Mouse (Mus musculus): ENCODE measurements at regions not wholly inside any gene's neighbourhood (a gene's known extent, or its start where the extent isn't known, plus 50 kb on each side); places are given as distances from the start of the nearest gene placed in this dataset.

DNA sequence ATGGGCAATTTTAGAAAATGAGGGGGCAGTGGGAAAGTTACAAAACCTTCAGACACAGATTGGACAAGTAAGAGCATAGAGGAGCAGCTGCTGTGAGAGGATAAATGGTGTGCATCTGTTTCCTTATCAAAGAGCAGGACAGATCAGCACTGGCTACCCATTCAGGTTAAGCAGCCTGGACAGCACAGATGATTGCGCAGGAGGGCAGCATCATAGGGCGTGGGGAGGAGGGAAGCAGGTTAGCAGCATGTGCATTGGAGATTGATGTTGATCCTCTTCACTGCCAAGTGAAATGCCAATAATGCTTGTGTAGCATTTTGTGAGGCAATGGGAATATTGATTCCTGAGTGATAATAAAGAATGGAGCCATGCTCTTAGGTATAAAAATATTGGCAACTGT lies 171.9 kb downstream of the Gm11232 start:
- no peaks in the 10 kb centered on the region for H3K4me1 ChIP-seq (ENCODE audit: control insufficient read depth in 1 of 2, insufficient read depth in 2 of 2, low read length in 2 of 2)
- no peak for DNase-seq (ENCODE audit: low read depth, low spot score)
- H3K4me3 ChIP-seq (ENCODE audit: control insufficient read depth in 1 of 2, insufficient read depth in 1 of 2, low read depth in 2 of 2, low read length in 2 of 2) = no peak overlapping the region
- H3K36me3 ChIP-seq (ENCODE audit: control insufficient read depth in 1 of 2, insufficient read depth in 2 of 2, low read length in 2 of 2) = no peaks in the 10 kb centered on the region
- no peak for TF ChIP-seq UBTF (IDR thresholded peaks at IDR 0.05; ENCODE audit: borderline replicate concordance, insufficient read depth, low read depth, low read length)
- TF ChIP-seq MAFK (IDR thresholded peaks at IDR 0.05; ENCODE audit: borderline replicate concordance, low read depth, low read length) = no peak
- TF ChIP-seq NRF1 (IDR thresholded peaks at IDR 0.05; ENCODE audit: insufficient read depth, low read depth, low read length, poor library complexity, severe bottlenecking) = no peak
- TF ChIP-seq NELFE (IDR thresholded peaks at IDR 0.05; ENCODE audit: low read depth, low read length) = no peak
- H3K9ac ChIP-seq (ENCODE audit: control insufficient read depth, low read depth, low read length, poor library complexity, severe bottlenecking) = no peak overlapping the region
- H3K27me3 ChIP-seq (ENCODE audit: control insufficient read depth in 1 of 2, insufficient read depth in 2 of 2, low read length in 2 of 2) = no peaks in the 10 kb centered on the region
- H3K27ac ChIP-seq (ENCODE audit: control insufficient read depth, low read depth, low read length) = no peak overlapping the region
- no peaks in the 10 kb centered on the region for H3K9me3 ChIP-seq (replicated peaks; ENCODE audit: insufficient read depth, low read length)
- H3K79me2 ChIP-seq (ENCODE audit: control insufficient read depth, insufficient read depth, low read length, poor library complexity) = no peaks in the 10 kb centered on the region

DNA sequence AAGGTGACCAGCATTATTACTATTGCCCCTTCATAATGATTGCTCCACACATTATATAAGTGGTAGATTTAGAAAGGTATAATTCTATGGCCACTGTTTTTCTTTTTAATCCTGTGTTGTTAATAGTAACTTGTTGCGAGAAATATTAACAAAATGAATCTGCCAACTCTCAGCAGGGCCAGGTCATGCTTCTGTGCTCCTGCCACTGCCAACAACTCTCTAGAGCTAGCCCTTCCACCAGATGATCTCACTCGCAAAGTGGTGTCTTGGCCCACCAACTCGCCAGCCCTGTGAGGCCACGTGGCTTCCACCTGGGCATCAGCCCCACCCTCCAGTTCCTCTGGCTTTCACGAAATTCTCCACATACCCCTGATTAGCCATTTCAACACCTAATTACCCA lies 197.1 kb downstream of the Gm11232 start:
- H3K4me1 ChIP-seq (ENCODE audit: control insufficient read depth in 1 of 2, insufficient read depth in 2 of 2, low read length in 2 of 2) = no peaks in the 10 kb centered on the region
- no peaks in the 10 kb centered on the region for H3K9me3 ChIP-seq (replicated peaks; ENCODE audit: insufficient read depth, low read length)
- H3K36me3 ChIP-seq (ENCODE audit: control insufficient read depth in 1 of 2, insufficient read depth in 2 of 2, low read length in 2 of 2) = no peaks in the 10 kb centered on the region

DNA sequence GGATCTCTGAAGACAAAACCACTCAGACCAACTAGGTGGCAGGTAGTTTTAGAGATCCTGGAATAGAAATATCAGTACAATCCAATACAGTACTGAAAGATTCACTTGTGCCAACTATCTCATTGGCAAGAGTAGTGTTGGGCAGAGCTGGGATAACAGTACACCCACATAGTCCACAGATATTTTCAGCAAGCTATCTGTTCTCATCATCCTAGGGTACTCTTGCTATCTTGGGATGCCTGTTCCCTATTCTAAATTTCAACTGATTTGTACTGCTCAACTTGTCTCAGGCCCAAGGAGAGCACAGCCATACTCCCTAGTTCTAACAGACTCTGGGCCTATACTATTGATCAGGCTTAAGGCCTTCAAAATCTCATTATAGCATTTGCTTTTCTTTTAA lies 218.6 kb downstream of the Gm11232 start:
- no peak for TF ChIP-seq JUND (IDR thresholded peaks at IDR 0.05; ENCODE audit: low read depth, low read length)
- no peak for TF ChIP-seq MXI1 (IDR thresholded peaks at IDR 0.05; ENCODE audit: low read depth, low read length)
- no peak for TF ChIP-seq RAD21 (IDR thresholded peaks at IDR 0.05; ENCODE audit: low read depth, low read length)
- no peak for TF ChIP-seq BHLHE40 (IDR thresholded peaks at IDR 0.05; ENCODE audit: borderline replicate concordance, low read depth, low read length)
- no peak for TF ChIP-seq MYB (IDR thresholded peaks at IDR 0.05; ENCODE audit: low read depth, low read length)
- H3K9ac ChIP-seq (ENCODE audit: control insufficient read depth, low read depth, low read length, poor library complexity, severe bottlenecking) = no peak overlapping the region
- H3K4me3 ChIP-seq (ENCODE audit: control insufficient read depth in 1 of 2, insufficient read depth in 1 of 2, low read depth in 2 of 2, low read length in 2 of 2) = no peak overlapping the region
- no peaks in the 10 kb centered on the region for H3K9me3 ChIP-seq (replicated peaks; ENCODE audit: insufficient read depth, low read length)
- no peaks in the 10 kb centered on the region for H3K79me2 ChIP-seq (ENCODE audit: control insufficient read depth, insufficient read depth, low read length, poor library complexity)
- DNase-seq (ENCODE audit: low read depth, low spot score) = no peak
- H3K4me1 ChIP-seq (ENCODE audit: control insufficient read depth in 1 of 2, insufficient read depth in 2 of 2, low read length in 2 of 2) = no peaks in the 10 kb centered on the region
- H3K36me3 ChIP-seq (ENCODE audit: control insufficient read depth in 1 of 2, insufficient read depth in 2 of 2, low read length in 2 of 2) = no peaks in the 10 kb centered on the region
- H3K27ac ChIP-seq (ENCODE audit: control insufficient read depth, low read depth, low read length) = no peak overlapping the region
- H3K27me3 ChIP-seq (ENCODE audit: control insufficient read depth in 1 of 2, insufficient read depth in 2 of 2, low read length in 2 of 2) = no peaks in the 10 kb centered on the region

More for the DNA sequence above, 197.1 kb downstream of the Gm11232 start:
- TF ChIP-seq RAD21 (IDR thresholded peaks at IDR 0.05; ENCODE audit: low read depth, low read length) (no peak), SMC3 (IDR thresholded peaks at IDR 0.05; ENCODE audit: low read depth, low read length) (no peak), HCFC1 (IDR thresholded peaks at IDR 0.05; ENCODE audit: low read depth, low read length) (no peak), MXI1 (IDR thresholded peaks at IDR 0.05; ENCODE audit: low read depth, low read length) (no peak), MAX (IDR thresholded peaks at IDR 0.05; ENCODE audit: low read length) (no peak), ZMIZ1 (IDR thresholded peaks at IDR 0.05; ENCODE audit: low read depth, low read length) (no peak), GATA1 (IDR thresholded peaks at IDR 0.05; ENCODE audit: low read depth, low read length) (no peak)
- Histone ChIP-seq H3K27me3 (ENCODE audit: control insufficient read depth in 1 of 2, insufficient read depth in 2 of 2, low read length in 2 of 2) (no peaks in the 10 kb centered on the region), H3K9ac (ENCODE audit: control insufficient read depth, low read depth, low read length, poor library complexity, severe bottlenecking) (no peak overlapping the region), H3K4me3 (ENCODE audit: control insufficient read depth in 1 of 2, insufficient read depth in 1 of 2, low read depth in 2 of 2, low read length in 2 of 2) (no peak overlapping the region), H3K79me2 (ENCODE audit: control insufficient read depth, insufficient read depth, low read length, poor library complexity) (no peaks in the 10 kb centered on the region), H3K27ac (ENCODE audit: control insufficient read depth, low read depth, low read length) (no peak overlapping the region)
- DNase-seq (ENCODE audit: low read depth, low spot score) = no peak

Measured in MEL (cell line).